13 mouse cellular contexts compared by ENCODE assay signal in the genomic region with DNA sequence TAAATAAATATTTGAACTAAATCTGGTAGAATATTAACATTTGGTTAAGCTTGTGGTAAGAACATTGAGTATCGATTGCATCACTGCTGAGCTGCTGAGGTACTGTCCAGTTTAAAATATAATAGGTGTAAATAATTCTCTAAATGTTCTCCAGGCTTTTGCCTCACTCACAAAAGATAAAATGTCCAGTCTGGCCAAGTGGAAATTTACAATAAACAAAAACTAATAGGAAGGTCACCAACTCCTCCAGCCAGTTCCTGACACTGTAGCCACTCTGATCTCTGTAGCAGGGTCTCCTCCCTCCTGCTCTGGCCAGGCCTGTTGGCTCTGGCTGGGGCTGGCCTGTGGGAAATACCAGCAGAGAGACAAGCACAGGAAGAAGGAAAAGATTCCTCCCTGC. TPM values are rescaled to one million over a fixed set of nuclear protein-coding genes. Genes with fewer than 3 reads are reported as not detected.
A peak's percentile ranks its signal among the peaks of the same experiment; 100 is the strongest.
DNase-seq lines count a peak whose midpoint lies in the region; ATAC-seq and TF ChIP-seq lines count a peak whose summit lies in the region.
"Had no signal": no experiment of that assay in that cellular context is flagged by ENCODE, and none has a peak within 500 bp of the region (broad histone marks: within the 10 kb centered on the region; RNA-seq: fewer than 3 reads in every experiment).

No protein-coding gene starts in this region.

- 90% methylated on average over 1 of the region's 1 CpGs for whole genome bisulfite sequencing in heart, embryonic 12.5 days
- WGBS in liver, postnatal 0 days (ENCODE audit: insufficient replicate concordance) = 67% methylated on average over 1 of the region's 1 CpGs
- WGBS in limb, embryonic 10.5 days = 91% methylated on average over 1 of the region's 1 CpGs
- WGBS in midbrain, postnatal 0 days = 93% methylated on average over 1 of the region's 1 CpGs

- H3K4me1 ChIP-seq in heart, embryonic 12.5 days (replicated peaks) = peaks cover 5% of the 10 kb centered on the region
- peaks cover 2% of the 10 kb centered on the region; the same call in 1 of the 2 replicates for H3K4me1 ChIP-seq in liver, postnatal 0 days (ENCODE audit: insufficient read depth)
- peaks cover 11% of the 10 kb centered on the region for H3K4me1 ChIP-seq in limb, embryonic 10.5 days
- H3K4me1 ChIP-seq in midbrain, postnatal 0 days (ENCODE audit: insufficient read depth, low read length) = no peaks in the 10 kb centered on the region

- ATAC-seq in heart, embryonic 12.5 days (ENCODE audit: insufficient number of reproducible peaks, low FRiP score) = peak; percentile 71; the same call in 1 of the 2 replicates
- peak; percentile 83 for ATAC-seq in liver, postnatal 0 days
- ATAC-seq in midbrain, postnatal 0 days (ENCODE audit: low FRiP score) = no peak
- ATAC-seq: forebrain, embryonic 16.5 days had no signal

- no peak overlapping the region for H3K27ac ChIP-seq in heart, embryonic 12.5 days (ENCODE audit: poor library complexity, severe bottlenecking)
- H3K27ac ChIP-seq in liver, postnatal 0 days (ENCODE audit: low read depth) = peak overlapping the region; percentile 63
- no peak overlapping the region for H3K27ac ChIP-seq in limb, embryonic 10.5 days
- no peak overlapping the region for H3K27ac ChIP-seq in midbrain, postnatal 0 days (ENCODE audit: low read depth, low read length)
- H3K27ac ChIP-seq: embryonic facial prominence, embryonic 15.5 days; macrophage had no signal

- no peaks in the 10 kb centered on the region for H3K36me3 ChIP-seq in heart, embryonic 12.5 days
- no peaks in the 10 kb centered on the region for H3K36me3 ChIP-seq in liver, postnatal 0 days (replicated peaks; ENCODE audit: insufficient read depth, low read length)
- no peaks in the 10 kb centered on the region for H3K36me3 ChIP-seq in limb, embryonic 10.5 days
- no peaks in the 10 kb centered on the region for H3K36me3 ChIP-seq in midbrain, postnatal 0 days (ENCODE audit: insufficient read depth, low read length)
- H3K36me3 ChIP-seq: embryonic facial prominence, embryonic 15.5 days had no signal

- no peaks in the 10 kb centered on the region for H3K9me3 ChIP-seq in heart, embryonic 12.5 days (replicated peaks)
- no peaks in the 10 kb centered on the region for H3K9me3 ChIP-seq in liver, postnatal 0 days (ENCODE audit: low read length)
- H3K9me3 ChIP-seq in limb, embryonic 10.5 days (replicated peaks) = no peaks in the 10 kb centered on the region
- no peaks in the 10 kb centered on the region for H3K9me3 ChIP-seq in midbrain, postnatal 0 days (ENCODE audit: low read length)
- H3K9me3 ChIP-seq: embryonic facial prominence, embryonic 15.5 days had no signal

- no peak for TF ChIP-seq EP300 in liver, postnatal 0 days (IDR thresholded peaks at IDR 0.05; ENCODE audit: low read depth)

- H3K4me2 ChIP-seq in heart, embryonic 12.5 days = no peak overlapping the region
- H3K4me2 ChIP-seq in liver, postnatal 0 days (ENCODE audit: low read depth, low read length) = no peak overlapping the region
- H3K4me2 ChIP-seq in midbrain, postnatal 0 days (ENCODE audit: low read depth, low read length, poor library complexity, severe bottlenecking) = no peak overlapping the region
- H3K4me2 ChIP-seq: embryonic facial prominence, embryonic 15.5 days had no signal

- no peak for TF ChIP-seq CTCF in liver, postnatal 0 days (IDR thresholded peaks at IDR 0.05; ENCODE audit: low read depth)
- no peak for TF ChIP-seq CTCF in midbrain, postnatal 0 days (IDR thresholded peaks at IDR 0.05)

- H3K27me3 ChIP-seq in heart, embryonic 12.5 days (replicated peaks) = peaks cover 18% of the 10 kb centered on the region; the same call in 1 of the 2 replicates
- H3K27me3 ChIP-seq in liver, postnatal 0 days (ENCODE audit: insufficient read depth, low read length) = no peaks in the 10 kb centered on the region
- no peaks in the 10 kb centered on the region for H3K27me3 ChIP-seq in limb, embryonic 10.5 days (ENCODE audit: low read depth, poor library complexity, severe bottlenecking)
- no peaks in the 10 kb centered on the region for H3K27me3 ChIP-seq in midbrain, postnatal 0 days (ENCODE audit: insufficient read depth, low read length)
- H3K27me3 ChIP-seq: embryonic facial prominence, embryonic 15.5 days had no signal

- H3K9ac ChIP-seq in heart, embryonic 12.5 days = no peak overlapping the region
- no peak overlapping the region for H3K9ac ChIP-seq in liver, postnatal 0 days (replicated peaks)
- no peak overlapping the region for H3K9ac ChIP-seq in midbrain, postnatal 0 days (replicated peaks; ENCODE audit: low read length, poor library complexity, severe bottlenecking)
- H3K9ac ChIP-seq: embryonic facial prominence, embryonic 15.5 days had no signal

- DNase-seq in lung, adult 18-20 months = peak; percentile 22 to 39
- no peak for DNase-seq in lung, postnatal 10 days
- peak; percentile 89 for DNase-seq in kidney, adult 9 months
- DNase-seq in liver, postnatal 0 days = no peak
- no peak for DNase-seq in limb, embryonic 10.5 days (ENCODE audit: low spot score)
- DNase-seq in midbrain, postnatal 0 days (ENCODE audit: low spot score) = no peak
- DNase-seq in layer of hippocampus, postnatal 10 days (ENCODE audit: low spot score in 2 of 2) = no peak
- DNase-seq: cerebellum, postnatal 36 days; thymus, postnatal 36 days had no signal

- no peak overlapping the region for H3K4me3 ChIP-seq in heart, embryonic 12.5 days
- no peak overlapping the region for H3K4me3 ChIP-seq in liver, postnatal 0 days (ENCODE audit: low read depth, low read length)
- H3K4me3 ChIP-seq in limb, embryonic 10.5 days = no peak overlapping the region
- no peak overlapping the region for H3K4me3 ChIP-seq in midbrain, postnatal 0 days (ENCODE audit: low read depth, low read length)
- H3K4me3 ChIP-seq: embryonic facial prominence, embryonic 15.5 days had no signal

RNA-seq across cellular contexts. Expression of a gene that starts 55.8 kb away (rescaled TPM):
- polyA plus RNA-seq in heart, embryonic 12.5 days (2016; fragmentation: Nextera tagmentation; extraction: Ambion mirVana) = 36.0 and 37.0 TPM in 2 replicates
- 1.9 and 2.1 TPM in 2 replicates for polyA plus RNA-seq in liver, postnatal 0 days (2015; fragmentation: Nextera tagmentation; extraction: Ambion mirVana)
- 5.9 and 6.9 TPM in 2 replicates for polyA plus RNA-seq in limb, embryonic 10.5 days (2016; fragmentation: Nextera tagmentation; extraction: Ambion mirVana)
- total RNA-seq in midbrain, postnatal 0 days (2014; rRNA removed) = 25.9 and 26.1 TPM in 2 replicates
- polyA plus RNA-seq in midbrain, postnatal 0 days (2015; fragmentation: Nextera tagmentation; extraction: Ambion mirVana) = 13.4 and 15.5 TPM in 2 replicates
- total RNA-seq in layer of hippocampus, postnatal 10 days (2021) = 10 to 100 TPM; 44.7 to 50.1 TPM

Comparison
In these comparisons a context has a peak if more than half of its experiments do, and no peak if none do; other contexts are left out.
1. DNase-seq: peak in lung, adult 18-20 months (2 of 2) and kidney, adult 9 months (single experiment); none in lung, postnatal 10 days (single experiment), liver, postnatal 0 days (single experiment), limb, embryonic 10.5 days (single experiment), midbrain, postnatal 0 days (single experiment) and layer of hippocampus, postnatal 10 days (0 of 2).